Mouse (Mus musculus): ENCODE data around the gene Lmln.

GRCm38 (mm10) chr16:33151558-33151957 is 89.2 kb downstream of the Lmln start:
- TF ChIP-seq CTCF (conservative IDR thresholded peaks at IDR 0.05; ENCODE audit: low read length) (no peak), POU5F1 (IDR thresholded peaks at IDR 0.05; ENCODE audit: borderline replicate concordance, low read length) (no peak)
